Mouse (Mus musculus) erythroblast, embryonic 14.5 days (primary cell): ENCODE results near the gene Cyp2u1. TPM values are rescaled to one million over a fixed set of nuclear protein-coding genes. Genes with fewer than 3 reads are reported as not detected.
"Not testable (repeated sequence)": the region's sequence is repeated elsewhere in the genome, so short reads cannot be mapped to it uniquely, and the experiment has no call there.

Experiments used
- H3K27me3 ChIP-seq: 2 replicates; pipeline ENCODE4 v1.6.1; 2012; ENCODE audit warnings: inconsistent platforms; ENCODE audit not compliant: control insufficient read depth
- H3K36me3 ChIP-seq: 2 replicates; pipeline ENCODE4 v1.6.1; 2012; ENCODE audit warnings: mild to moderate bottlenecking, inconsistent platforms; ENCODE audit not compliant: control insufficient read depth
- H3K4me1 ChIP-seq: 2 replicates; pipeline ENCODE4 v1.6.1; 2012; ENCODE audit warnings: inconsistent platforms; ENCODE audit not compliant: control insufficient read depth
- H3K4me3 ChIP-seq: replicated peaks from 2 replicates; pipeline ENCODE3; 2012; ENCODE audit warnings: moderate library complexity, mild to moderate bottlenecking, inconsistent platforms
- H3K9me3 ChIP-seq: 2 replicates; pipeline ENCODE4 v1.6.1; 2012; ENCODE audit warnings: low read length, inconsistent platforms, mixed read lengths; ENCODE audit not compliant: control insufficient read depth
- GATA1 ChIP-seq: IDR thresholded peaks from 2 replicates; pipeline ENCODE4 v1.6.1; 2012; ENCODE audit warnings: low read length, inconsistent platforms, mixed read lengths
- TAL1 ChIP-seq: IDR thresholded peaks from 3 replicates; pipeline ENCODE4 v1.6.1; 2012; ENCODE audit warnings: low read length, inconsistent platforms, mixed read lengths
- polyA plus RNA-seq: library from polyadenylated mRNA; stranded (reverse); fragments of >175 nt; gene quantifications from 2 replicates; pipeline ENCODE4 v1.2.3, GENCODE M21; 2012

The Cyp2u1 gene
- polyA plus RNA-seq, result not detected in 2 replicates

DNA sequence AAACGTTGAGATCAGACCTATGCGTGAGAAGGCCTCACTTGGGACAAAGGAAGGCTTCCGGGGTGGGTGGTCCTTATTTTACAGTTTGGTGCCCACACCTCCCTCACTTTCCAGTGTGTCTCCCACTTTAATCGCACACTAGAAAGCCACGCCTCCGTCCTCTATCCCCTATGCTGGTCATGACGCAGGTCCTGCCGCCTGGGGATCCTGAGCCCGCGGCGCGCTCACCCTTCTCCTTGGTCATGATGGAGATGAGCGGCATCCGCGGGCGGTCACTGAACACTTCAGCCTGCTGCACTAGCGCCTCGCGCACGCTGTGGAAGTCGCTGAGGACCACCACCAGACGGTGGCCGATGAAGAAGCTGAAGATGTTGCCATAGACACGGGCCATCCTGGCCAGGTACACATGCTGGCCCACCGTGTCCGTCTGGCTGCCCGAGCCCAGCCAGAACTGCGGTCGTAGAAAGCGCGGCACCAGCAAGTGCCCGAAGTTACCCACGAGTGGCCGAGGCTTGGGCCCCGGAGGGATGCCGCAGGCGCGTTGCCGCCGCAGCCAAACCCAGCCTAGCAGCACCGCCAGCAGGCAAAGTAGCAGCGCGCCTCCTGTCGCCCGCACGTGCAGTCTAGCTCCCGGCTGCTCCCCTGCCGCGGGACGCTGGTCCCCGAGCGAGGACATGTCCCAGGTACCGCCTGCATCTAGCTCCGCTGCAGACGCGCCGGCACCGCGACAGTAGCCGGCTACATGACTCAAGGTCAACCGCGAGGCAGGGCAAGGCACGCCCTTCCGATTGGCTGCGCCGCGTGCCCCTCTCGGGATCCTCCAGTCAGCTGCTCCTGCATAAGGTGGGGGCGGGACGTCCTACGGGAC lies at the start of gene Cyp2u1:
TSS of gene Cyp2u1 (minus strand) at position 776 of the 868 bp plus-strand sequence.
- peaks cover 9% of the 10 kb centered on the region for H3K27me3 ChIP-seq
- H3K9me3 ChIP-seq, result no peaks in the 10 kb centered on the region
- H3K36me3 ChIP-seq, result no peaks in the 10 kb centered on the region
- H3K4me3 ChIP-seq, result peak within 1 kb of the TSS; percentile 59
- H3K4me1 ChIP-seq, result peaks cover 10% of the 10 kb centered on the region
- TF ChIP-seq GATA1, result no peak

DNA sequence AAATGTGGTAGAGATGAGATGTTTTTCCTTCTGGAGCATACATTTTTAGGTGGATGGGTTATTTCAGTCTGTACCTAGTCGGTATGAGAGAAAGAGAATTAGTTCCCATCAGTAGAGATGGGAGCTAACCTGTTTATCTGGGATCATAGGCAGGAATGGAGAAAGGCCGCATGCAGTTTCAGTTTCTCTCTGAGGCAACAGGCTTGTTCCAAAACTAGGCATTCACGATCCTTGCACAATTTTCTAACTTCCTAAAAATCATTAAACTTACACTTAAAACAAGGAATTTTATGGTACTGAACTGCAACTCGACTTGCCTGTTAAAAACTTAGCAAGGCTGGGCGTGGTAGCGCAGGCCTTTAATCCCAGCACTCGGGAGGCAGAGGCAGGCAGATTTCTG lies 47.5 kb upstream of the Cyp2u1 start:
- TF ChIP-seq TAL1, result no peak
- TF ChIP-seq GATA1, result no peak
- Histone ChIP-seq H3K27me3 (no peaks in the 10 kb centered on the region), H3K9me3 (peaks cover 2% of the 10 kb centered on the region; the same call in 1 of the 2 replicates), H3K36me3 (no peaks in the 10 kb centered on the region), H3K4me1 (no peaks in the 10 kb centered on the region), H3K4me3 (no peak overlapping the region)

DNA sequence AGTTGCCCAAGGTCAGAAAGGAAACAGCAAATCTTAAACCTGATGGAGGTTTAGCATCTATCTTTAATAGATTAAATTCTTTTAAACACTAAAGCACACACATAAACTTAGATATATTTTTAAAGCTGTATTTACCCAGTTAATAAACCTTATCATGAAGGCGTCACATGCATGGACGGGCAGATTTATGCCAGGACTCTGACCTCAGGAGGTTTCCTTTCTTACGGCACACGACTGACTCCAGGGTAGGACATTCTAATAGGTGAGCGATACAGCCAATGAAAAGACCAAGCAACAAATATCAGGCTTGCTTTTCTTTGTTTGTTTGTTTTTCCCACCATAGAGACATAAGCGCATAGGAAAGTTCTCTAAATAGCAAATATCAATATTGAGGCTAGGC lies 46.0 kb upstream of the Cyp2u1 start:
- H3K9me3 ChIP-seq, result peaks cover 2% of the 10 kb centered on the region; the same call in 1 of the 2 replicates
- H3K4me3 ChIP-seq, result no peak overlapping the region
- H3K36me3 ChIP-seq, result no peaks in the 10 kb centered on the region
- no peaks in the 10 kb centered on the region for H3K4me1 ChIP-seq
- no peak for TF ChIP-seq GATA1
- H3K27me3 ChIP-seq, result no peaks in the 10 kb centered on the region

DNA sequence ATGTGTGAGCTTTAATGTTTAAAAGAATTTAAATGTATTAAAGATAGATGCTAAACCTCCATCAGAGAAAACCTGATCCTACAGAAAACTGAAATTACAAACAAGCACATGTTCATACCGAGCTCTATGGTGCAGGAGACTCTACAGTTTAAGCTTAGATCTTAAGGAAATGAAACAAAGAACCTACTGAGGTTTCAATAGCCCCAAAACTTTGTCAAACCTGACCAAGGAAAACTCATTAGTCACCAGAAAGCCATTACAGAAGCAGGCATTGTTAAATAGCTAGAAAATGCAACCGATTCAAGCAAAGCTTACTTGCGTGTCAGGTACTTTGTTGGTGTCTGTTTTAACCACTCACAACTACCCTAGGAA lies 45.5 kb upstream of the Cyp2u1 start:
- Histone ChIP-seq H3K36me3 (no peaks in the 10 kb centered on the region), H3K27me3 (no peaks in the 10 kb centered on the region), H3K4me3 (no peak overlapping the region), H3K9me3 (peaks cover 2% of the 10 kb centered on the region; the same call in 1 of the 2 replicates), H3K4me1 (no peaks in the 10 kb centered on the region)
- no peak for TF ChIP-seq GATA1
- TF ChIP-seq TAL1, result no peak

DNA sequence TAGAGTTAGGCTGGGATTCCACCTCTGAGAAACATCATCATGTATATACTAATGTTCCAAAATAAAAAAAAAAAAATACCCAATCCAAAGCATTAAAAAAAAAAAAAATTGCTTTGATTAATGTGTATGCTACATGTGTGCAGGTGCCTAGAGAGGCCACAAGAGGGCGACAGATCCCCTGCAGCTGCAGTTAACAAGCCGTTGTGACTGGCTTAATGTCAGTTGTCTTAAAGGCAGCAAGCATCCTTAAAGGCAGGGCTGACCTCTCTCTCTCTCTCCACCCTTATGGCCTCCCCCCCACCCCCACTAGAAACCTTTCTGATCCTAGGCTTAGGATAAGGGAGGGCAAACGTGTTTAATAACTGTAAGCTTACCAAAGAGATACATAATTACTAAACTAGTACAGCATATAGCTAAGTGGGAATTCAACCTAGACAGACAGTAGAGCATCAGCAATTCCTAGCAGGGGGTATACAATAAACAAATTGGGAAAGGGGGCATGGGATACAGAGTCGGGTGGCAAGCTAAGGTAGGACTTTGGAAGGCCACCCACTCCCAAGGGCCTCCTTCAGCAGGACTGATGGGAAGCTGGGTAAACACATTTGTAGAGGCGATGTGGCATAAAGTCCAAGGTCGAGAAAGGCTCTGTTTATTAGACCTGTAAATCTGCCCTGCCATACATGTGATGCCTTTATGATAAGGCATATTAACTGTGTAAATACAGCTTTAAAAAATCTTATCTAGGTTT lies 45.0 kb upstream of the Cyp2u1 start:
- Histone ChIP-seq H3K27me3 (no peaks in the 10 kb centered on the region), H3K9me3 (peaks cover 2% of the 10 kb centered on the region; the same call in 1 of the 2 replicates), H3K36me3 (no peaks in the 10 kb centered on the region), H3K4me1 (no peaks in the 10 kb centered on the region), H3K4me3 (no peak overlapping the region)
- no peak for TF ChIP-seq TAL1
- TF ChIP-seq GATA1, result no peak

DNA sequence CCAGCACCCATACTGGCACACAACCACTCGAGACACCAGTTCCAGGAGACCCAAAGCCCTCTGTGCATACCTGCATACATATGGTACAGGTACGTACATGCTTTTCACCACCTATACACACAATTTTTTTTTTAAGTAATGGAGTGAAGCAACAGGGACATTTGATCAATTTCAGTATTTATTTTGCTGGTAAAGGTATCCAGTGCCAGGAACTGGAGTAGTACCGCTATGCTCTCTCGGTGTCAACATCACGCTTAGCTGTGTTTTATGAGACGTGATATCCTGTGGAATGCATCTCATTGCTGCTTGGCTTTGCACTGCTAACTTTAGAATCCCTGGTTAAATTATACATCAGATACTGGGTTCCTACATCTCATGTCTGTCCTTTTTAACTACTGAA lies 42.9 kb upstream of the Cyp2u1 start:
- TF ChIP-seq GATA1, result no peak
- TF ChIP-seq TAL1, result no peak
- H3K4me1 ChIP-seq, result no peaks in the 10 kb centered on the region

DNA sequence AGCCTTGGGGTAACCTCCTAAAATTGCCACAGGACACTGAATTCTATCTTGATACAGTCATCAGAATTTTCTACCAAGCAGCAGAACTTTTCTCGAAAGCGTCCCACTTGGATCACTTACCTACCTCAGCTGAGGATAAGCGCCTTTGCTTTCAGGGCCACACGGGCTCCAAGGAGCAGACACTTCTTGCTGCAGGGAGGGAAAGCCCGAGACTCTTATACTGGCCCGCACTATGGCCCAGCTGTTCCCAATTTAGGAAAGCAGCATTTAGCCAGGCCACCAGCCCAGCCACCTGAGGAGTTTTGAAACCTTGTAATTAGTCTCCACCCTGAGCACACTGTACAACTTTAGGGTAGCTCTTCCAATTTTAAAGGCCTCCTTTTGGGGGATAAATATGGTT lies 40.3 kb upstream of the Cyp2u1 start:
- Histone ChIP-seq H3K36me3 (no peaks in the 10 kb centered on the region), H3K4me3 (no peak overlapping the region), H3K4me1 (no peaks in the 10 kb centered on the region), H3K27me3 (no peaks in the 10 kb centered on the region), H3K9me3 (peaks cover 2% of the 10 kb centered on the region; the same call in 1 of the 2 replicates)
- TF ChIP-seq TAL1, result no peak
- no peak for TF ChIP-seq GATA1

More for the DNA sequence above, 42.9 kb upstream of the Cyp2u1 start:
- Histone ChIP-seq H3K9me3 (peaks cover 2% of the 10 kb centered on the region; the same call in 1 of the 2 replicates), H3K27me3 (no peaks in the 10 kb centered on the region), H3K4me3 (no peak overlapping the region), H3K36me3 (no peaks in the 10 kb centered on the region)

DNA sequence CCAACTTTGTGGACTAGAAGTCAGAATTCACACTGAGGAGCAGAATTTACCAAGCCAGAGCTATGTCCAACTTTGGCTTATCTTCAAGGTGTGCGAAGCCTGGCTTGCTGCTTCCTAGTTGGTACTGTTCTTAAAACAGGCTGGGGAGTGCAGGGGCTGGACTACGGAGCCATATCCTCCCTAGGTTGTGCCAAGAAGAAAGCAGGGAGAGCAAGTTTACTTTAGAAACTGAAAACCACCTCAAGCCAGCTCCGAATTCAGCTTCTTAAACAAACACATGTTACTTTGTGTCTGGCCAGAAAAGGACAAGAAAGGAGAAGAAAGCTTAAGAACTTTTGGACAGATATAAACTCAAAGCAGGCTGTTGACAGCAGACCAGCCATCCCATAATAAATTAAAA lies 37.9 kb upstream of the Cyp2u1 start:
- Histone ChIP-seq H3K4me1 (no peaks in the 10 kb centered on the region), H3K4me3 (no peak overlapping the region), H3K9me3 (peaks cover 3% of the 10 kb centered on the region; the same call in 1 of the 2 replicates), H3K36me3 (no peaks in the 10 kb centered on the region), H3K27me3 (no peaks in the 10 kb centered on the region)
- TF ChIP-seq TAL1, result no peak
- no peak for TF ChIP-seq GATA1

DNA sequence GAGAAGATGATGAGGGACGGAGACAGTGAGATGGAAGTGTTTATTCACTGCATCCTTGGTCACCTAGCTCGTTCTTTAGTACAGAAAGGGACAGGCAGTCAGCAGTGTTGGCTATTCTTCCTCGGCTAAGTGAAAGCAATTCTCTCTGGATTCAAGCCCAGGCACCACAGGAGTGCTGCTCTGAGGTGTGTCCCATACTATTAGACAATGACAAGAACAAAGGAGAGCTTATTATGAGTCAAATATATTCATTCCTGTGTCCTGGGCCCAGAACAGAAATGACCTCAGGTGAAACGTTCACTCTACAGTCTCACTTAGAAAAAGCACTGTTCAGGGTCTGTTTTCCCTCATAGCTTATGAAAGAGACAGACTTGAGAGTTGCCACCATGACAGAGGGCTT lies 36.3 kb upstream of the Cyp2u1 start:
- Histone ChIP-seq H3K9me3 (peaks cover 3% of the 10 kb centered on the region; the same call in 1 of the 2 replicates), H3K4me1 (no peaks in the 10 kb centered on the region), H3K4me3 (no peak overlapping the region), H3K27me3 (peaks cover 12% of the 10 kb centered on the region), H3K36me3 (no peaks in the 10 kb centered on the region)
- TF ChIP-seq TAL1 (no peak), GATA1 (no peak)

DNA sequence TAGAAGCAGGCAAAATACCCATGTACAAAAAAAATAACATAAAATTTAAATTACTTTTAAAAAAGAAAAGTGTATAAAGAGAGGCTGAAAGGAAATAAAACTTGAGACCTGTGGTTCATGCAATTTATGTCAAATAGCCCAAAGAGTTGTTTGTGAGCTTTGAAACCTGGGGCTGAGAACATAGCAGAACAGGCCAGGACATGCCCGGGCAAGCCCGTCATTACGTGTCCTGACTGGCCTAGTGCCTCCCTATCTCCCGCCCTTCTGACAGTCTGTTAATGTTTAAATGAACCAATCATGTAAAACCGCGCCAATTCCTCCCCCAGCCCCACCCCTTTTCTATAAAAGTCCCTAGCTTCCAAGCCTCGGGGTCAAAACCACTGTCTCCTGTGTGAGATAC lies 34.7 kb upstream of the Cyp2u1 start:
- not testable (repeated sequence) for H3K9me3 ChIP-seq, H3K4me1 ChIP-seq, H3K4me3 ChIP-seq, H3K36me3 ChIP-seq
- peaks cover 18% of the 10 kb centered on the region for H3K27me3 ChIP-seq
